Mouse (Mus musculus): Measurements from ENCODE around the gene Atp13a2. TPM values are rescaled to one million over a fixed set of nuclear protein-coding genes. Genes with fewer than 3 reads are reported as not detected.

The Atp13a2 gene
- total RNA-seq, 2 experiments from 2014 or later = 16.2 to 21.1 TPM

GRCm38 (mm10) chr4:140993846-140994245 lies 7.2 kb downstream of the Atp13a2 start:
- no peak for DNase-seq (ENCODE audit: low spot score)

- DNase-seq (ENCODE audit: low spot score) = no peak
These were observed 9.1 kb downstream of the Atp13a2 start for GRCm38 (mm10) chr4:140995811-140996210.

GRCm38 (mm10) chr4:140996812-140997211 lies 10.1 kb downstream of the Atp13a2 start:
- DNase-seq (ENCODE audit: low spot score) = no peak

- DNase-seq (ENCODE audit: low spot score) = no peak
These were observed 19.3 kb downstream of the Atp13a2 start for GRCm38 (mm10) chr4:141005983-141006382.

GRCm38 (mm10) chr4:141008028-141008427 lies 21.4 kb downstream of the Atp13a2 start:
- DNase-seq (ENCODE audit: low spot score) = peak; percentile 57

GRCm38 (mm10) chr4:141010118-141010517 lies 23.4 kb downstream of the Atp13a2 start, which contains the start of gene Mfap2:
TSS of gene Mfap2 (plus strand) at chr4:141010418.
- no peak for DNase-seq (ENCODE audit: low spot score)

- DNase-seq (ENCODE audit: low spot score) = no peak
These were observed 23.9 kb downstream of the Atp13a2 start for GRCm38 (mm10) chr4:141010526-141010925.

GRCm38 (mm10) chr4:141010941-141011429 lies 24.3 kb downstream of the Atp13a2 start:
- peak; percentile 32 for DNase-seq (ENCODE audit: low spot score)

- peak; percentile 41 for DNase-seq (ENCODE audit: low spot score)
These were observed 25.1 kb downstream of the Atp13a2 start for GRCm38 (mm10) chr4:141011556-141012328.

GRCm38 (mm10) chr4:141012558-141012957 lies 25.9 kb downstream of the Atp13a2 start:
- DNase-seq (ENCODE audit: low spot score) = no peak

- no peak for DNase-seq (ENCODE audit: low spot score)
These were observed 27.4 kb downstream of the Atp13a2 start for GRCm38 (mm10) chr4:141014114-141014513.

- no peak for DNase-seq (ENCODE audit: low spot score)
These were observed 28.2 kb downstream of the Atp13a2 start for GRCm38 (mm10) chr4:141014856-141015255.

- DNase-seq (ENCODE audit: low spot score) = no peak
These were observed 28.7 kb downstream of the Atp13a2 start for GRCm38 (mm10) chr4:141015356-141015755.

GRCm38 (mm10) chr4:141016311-141016710 lies 29.6 kb downstream of the Atp13a2 start:
- peak; percentile 50 for DNase-seq (ENCODE audit: low spot score)

GRCm38 (mm10) chr4:141017657-141018436 lies 31.2 kb downstream of the Atp13a2 start:
- DNase-seq (ENCODE audit: low spot score) = no peak

GRCm38 (mm10) chr4:141020220-141020619 lies 33.5 kb downstream of the Atp13a2 start:
- DNase-seq (ENCODE audit: low spot score) = no peak

GRCm38 (mm10) chr4:141020811-141021613 lies 34.3 kb downstream of the Atp13a2 start:
- no peak for DNase-seq (ENCODE audit: low spot score)

- no peak for DNase-seq (ENCODE audit: low spot score)
These were observed 34.9 kb downstream of the Atp13a2 start for GRCm38 (mm10) chr4:141021614-141021929.

GRCm38 (mm10) chr4:141024052-141024451 lies 37.4 kb downstream of the Atp13a2 start:
- DNase-seq (ENCODE audit: low spot score) = no peak

GRCm38 (mm10) chr4:141024992-141025391 lies 38.3 kb downstream of the Atp13a2 start:
- no peak for DNase-seq (ENCODE audit: low spot score)

- DNase-seq (ENCODE audit: low spot score) = no peak
These were observed 44.0 kb downstream of the Atp13a2 start for GRCm38 (mm10) chr4:141030541-141031206.
